Mouse (Mus musculus) adrenal gland, postnatal 0 days (tissue): ENCODE results near the gene Defb46. TPM values are rescaled to one million over a fixed set of nuclear protein-coding genes. Genes with fewer than 3 reads are reported as not detected.

Experiments used
- polyA plus RNA-seq: library from polyadenylated mRNA; unstranded; fragments of >200 nt; fragmentation: Nextera tagmentation; extraction: Ambion mirVana; gene quantifications from 2 replicates; pipeline ENCODE4 v1.2.1, GENCODE M21; 2015

The Defb46 gene
- not detected in 2 replicates for polyA plus RNA-seq

GRCm38 (mm10) chr8:19239616-19240015 is at the start of gene Defb46:
TSS of gene Defb46 (plus strand) at chr8:19239916.

DNA sequence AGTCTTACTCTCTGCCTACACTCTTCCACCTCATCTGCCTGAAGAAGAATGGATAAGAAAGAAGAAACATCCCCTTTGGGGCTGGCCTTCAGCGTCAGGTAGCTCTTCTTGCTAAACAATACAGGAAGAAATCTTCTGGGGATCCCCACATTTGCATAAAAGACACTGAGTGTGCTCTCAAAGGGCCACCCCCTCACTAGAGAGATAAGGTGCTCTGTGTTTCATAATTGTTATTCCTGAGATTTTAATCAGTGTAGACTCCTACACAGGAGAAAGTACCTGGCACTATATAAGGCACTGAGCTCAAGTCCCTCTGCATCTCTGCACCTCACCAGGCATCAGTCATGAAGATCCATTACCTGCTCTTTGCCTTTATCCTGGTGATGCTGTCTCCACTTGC is 14.6 kb upstream of the Defb46 start, which contains the start of gene Defb6:
Defb6 (plus strand) TSS at position 318 of the 400 bp plus-strand sequence.

DNA sequence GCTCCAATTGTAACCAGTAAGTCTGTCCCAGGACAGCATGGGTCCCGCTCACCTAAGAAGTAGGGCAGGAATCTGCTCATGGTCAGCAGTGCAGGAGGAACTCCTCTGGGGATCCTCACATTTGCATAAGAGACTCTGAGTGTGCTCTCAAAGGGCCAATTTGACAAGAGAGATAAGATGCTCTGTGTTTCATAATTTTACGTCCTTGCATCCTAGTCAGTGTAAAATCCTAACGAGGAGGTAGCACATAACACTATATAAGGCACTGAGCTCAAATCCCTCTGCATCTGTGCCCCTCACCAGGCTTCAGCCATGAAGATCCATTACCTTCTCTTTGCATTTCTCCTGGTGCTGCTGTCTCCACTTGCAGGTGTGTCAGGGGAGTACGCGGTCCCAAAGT is 7.6 kb downstream of the Defb46 start, which contains the start of gene Defb5:
Defb5 (plus strand) TSS at position 301 of the 400 bp plus-strand sequence.

Other genes starting within 250 kb of the Defb46 start
- 0.95 TPM in 1 of 2 replicates, not detected in the other for gene Defb37, start 248.9 kb upstream of the Defb46 start, polyA plus RNA-seq
- not detected in 2 replicates for gene Defb38, start 213.3 kb upstream of the Defb46 start, polyA plus RNA-seq
- gene Defb39, start 175.1 kb upstream of the Defb46 start, polyA plus RNA-seq = not detected in 2 replicates
- gene Defb12, start 125.1 kb upstream of the Defb46 start, polyA plus RNA-seq = 0.18 TPM in 1 of 2 replicates, not detected in the other
- gene Defb34, start 116.2 kb upstream of the Defb46 start, polyA plus RNA-seq = not detected in 2 replicates
- gene Gm45826, start 99.1 kb upstream of the Defb46 start, polyA plus RNA-seq = not detected in 2 replicates
- 1.5 and 2.5 TPM in 2 replicates for gene Defb14, start 45.6 kb upstream of the Defb46 start, polyA plus RNA-seq
- 0.43 TPM in 1 of 2 replicates, not detected in the other for gene Defb4, start 41.2 kb upstream of the Defb46 start, polyA plus RNA-seq
- not detected in 2 replicates for gene Defb6, start 14.4 kb upstream of the Defb46 start, polyA plus RNA-seq
- gene Defb5, start 7.7 kb downstream of the Defb46 start, polyA plus RNA-seq = not detected in 2 replicates
- not detected in 2 replicates for gene Defb3, start 53.4 kb downstream of the Defb46 start, polyA plus RNA-seq
- gene Defb8, start 207.7 kb downstream of the Defb46 start, polyA plus RNA-seq = not detected in 2 replicates